Mouse (Mus musculus) thymus, postnatal 14 days (tissue): ENCODE results near the gene Bak1.
A peak's percentile ranks its signal among the peaks of the same experiment; 100 is the strongest.

Experiments
- DNase-seq: peaks from one replicate; pipeline ENCODE4 v3.0.0; 2021

The Bak1 gene

DNA sequence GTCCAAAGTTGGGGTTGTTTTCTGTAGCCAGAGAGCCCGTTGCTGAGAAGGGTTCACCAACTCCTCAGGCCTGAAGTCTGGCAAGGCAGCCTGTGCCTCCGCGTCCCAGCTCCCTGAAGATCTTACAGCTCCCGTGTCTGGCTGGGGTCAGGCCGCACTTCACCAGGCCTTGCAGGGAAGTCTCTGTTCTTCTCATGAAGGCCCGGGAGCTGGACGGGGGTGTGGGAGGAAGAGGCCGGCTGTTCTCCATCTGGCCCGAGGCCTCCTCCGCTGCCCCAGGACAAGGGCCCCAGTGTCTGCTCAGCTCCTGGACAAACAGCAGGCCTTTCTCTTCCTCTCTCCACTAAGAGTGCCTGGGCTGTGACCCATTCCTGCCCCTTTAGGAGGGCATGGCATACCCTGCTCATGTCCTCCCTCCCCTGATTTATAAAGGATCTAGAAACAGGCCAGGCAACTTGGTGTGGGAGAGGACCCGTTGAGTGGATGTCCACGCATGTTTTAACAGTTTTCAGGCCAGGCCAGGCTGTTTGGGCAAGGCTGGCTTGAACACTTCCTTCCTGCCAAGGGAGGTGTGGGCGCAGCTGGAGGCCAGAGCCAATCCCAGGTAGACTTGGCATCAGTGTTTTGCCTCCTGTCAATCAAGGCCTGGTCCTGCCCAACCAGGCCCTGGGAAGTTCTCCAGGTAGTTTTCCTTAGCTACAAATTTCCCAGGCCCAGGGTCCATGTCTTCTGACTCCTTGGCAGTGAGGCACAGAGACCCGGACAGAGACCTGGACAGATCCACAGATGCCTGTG lies 19.8 kb upstream of the Bak1 start:
- no peak for DNase-seq

DNA sequence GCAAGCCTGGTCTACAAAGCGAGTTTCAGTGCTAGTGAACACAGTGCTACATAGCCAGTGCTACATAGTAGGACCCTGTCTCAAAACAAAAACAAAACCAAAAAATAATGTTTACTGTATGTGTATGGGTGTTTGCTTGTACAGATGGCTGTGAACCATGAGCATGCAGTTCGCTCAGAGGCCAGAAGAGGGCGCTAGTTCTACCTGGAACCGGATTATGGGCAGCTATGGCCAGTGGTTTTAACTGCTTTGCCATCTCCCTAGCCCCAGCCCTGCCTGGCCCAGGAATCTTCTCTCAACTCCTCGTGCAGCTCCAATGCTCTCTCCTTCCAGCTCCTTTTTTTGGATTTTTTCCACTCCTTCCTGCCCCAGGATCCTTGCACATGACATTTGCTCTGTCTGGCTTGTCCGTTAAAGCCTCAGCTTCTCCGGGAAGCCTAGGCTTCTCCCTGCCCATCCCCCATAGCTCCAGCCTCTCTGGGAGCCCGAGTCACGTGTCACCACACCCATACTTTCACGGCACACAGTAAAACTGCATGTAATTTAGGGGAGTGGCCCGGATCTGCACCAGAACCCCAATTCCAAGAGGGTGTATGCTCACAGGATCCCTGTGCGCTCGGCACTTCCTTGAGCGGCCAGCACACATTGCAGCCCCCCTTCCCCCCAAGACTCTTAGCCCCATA lies 19.1 kb upstream of the Bak1 start:
- DNase-seq, result no peak

DNA sequence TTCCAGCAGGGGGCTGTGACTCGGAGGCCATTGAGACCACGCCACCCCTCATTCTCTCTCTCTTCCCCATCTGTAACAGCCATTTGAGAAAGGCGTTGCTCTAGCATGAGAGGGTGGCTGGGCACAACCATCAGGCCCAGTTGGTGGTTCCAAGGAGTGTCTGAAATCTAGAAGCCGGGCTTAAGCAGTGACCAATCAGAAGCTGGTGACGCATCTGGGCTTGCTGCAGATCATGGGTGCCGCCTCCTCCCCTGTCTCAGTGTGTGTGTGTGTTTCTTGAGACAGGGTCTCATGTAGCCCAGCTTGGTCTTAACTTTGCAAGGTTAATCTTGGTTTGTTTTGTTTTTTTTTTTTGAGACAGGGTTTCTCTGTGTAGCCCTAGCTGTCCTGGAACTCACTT lies 16.4 kb upstream of the Bak1 start:
- no peak for DNase-seq

DNA sequence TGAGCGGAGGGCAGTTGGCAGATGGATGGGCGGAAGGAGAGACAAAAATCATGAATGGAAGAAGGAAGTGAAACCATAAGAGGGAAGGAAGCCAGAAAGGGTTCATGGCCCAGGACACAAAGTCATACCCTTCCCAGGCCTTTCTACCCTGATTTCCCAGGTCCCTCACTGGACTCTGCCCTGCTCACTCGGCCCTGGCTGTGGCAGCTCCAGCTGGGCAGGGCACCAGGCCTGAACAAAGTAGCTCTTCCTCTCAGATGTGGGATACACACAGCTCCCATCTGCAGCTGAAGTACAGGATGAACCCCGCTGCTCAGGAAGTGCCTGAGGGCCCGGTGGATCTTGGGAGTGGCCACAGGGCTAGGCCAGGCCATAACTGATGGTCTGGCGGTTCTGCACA lies 14.0 kb upstream of the Bak1 start:
- DNase-seq, result no peak

DNA sequence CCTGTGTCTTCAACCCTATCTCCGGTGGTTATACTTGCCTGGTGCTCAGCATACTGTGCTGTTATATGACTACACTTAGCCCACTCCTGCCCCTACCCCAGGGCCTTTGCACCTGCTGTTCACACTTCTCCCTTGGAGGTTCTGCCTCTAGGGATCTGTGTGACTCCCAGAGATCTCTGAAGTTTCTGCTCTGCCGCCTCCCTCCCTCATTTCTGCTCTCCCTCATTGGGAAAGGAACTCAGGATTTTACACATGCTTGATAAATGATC lies 12.9 kb upstream of the Bak1 start:
- DNase-seq, result no peak

DNA sequence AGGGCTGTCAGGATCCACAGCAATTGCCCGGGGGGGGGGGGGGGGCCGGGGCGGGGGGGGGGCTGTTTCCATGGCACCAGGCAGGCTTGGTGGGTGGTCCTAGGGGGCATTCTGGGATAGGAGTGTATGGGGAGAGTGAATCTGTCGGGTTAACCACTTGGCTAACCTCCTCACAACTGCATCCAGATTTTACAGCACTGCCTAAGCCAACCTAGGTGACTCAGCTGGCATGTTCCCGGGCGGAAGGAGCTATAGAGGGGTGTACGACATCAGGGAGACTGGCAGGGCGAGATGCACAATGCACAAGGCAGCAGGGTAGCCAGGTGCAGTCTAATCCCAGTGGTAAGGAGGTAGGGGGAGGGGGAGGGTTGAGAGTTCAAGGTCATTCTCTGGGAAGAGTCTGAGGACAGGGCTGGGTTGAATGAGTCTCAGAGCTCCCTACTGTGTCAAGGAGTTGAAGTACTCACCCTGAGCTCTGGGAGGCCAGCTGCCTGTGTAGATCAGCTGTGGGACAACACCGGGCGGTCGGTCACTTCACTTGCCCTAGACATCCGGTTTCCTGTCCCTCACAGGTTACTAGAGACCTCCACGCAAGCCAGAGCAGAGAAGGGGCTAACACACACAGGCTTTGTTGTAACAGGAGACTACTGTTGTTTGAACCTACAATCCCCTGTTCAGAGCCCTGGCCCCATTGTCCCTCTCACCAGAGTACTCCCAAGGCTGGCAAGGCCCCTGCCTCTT lies 12.4 kb upstream of the Bak1 start:
- no peak for DNase-seq

DNA sequence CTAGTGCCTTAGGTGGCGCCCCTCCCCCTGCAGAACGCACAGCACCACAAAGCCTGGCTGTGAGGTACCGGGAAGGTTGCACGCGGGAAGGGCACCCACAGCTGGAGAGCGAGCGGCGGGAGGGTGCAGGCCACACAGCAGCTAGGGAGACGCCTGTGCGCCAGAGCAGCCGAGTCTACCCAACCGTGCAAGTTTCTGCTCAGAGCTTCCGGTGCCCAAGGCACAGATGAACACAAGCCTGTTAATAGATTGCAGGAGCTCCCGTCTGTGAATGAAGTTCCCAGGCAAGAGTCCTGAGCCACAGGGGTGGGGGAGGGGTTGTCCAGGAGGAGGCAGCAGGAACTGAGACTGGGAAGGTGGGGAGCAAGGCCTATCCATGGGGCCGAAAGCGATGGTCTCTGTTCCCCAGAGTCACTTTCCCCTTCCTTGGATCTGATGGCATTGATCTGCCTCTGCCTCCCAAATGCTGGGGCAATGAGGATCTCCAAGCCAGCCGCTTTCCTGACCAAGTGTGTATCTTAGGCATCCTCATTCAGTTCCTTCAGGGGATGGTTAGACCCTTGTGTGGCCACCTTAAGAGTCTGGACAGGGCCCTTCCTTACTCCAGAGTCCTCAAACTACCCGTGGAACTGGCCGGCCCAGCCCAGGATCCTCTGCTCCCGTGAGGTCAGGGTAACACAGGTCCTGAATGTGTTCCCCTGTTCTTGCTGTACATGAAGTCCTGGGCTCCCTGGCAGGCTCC lies 11.7 kb upstream of the Bak1 start:
- peak; percentile 64 for DNase-seq

DNA sequence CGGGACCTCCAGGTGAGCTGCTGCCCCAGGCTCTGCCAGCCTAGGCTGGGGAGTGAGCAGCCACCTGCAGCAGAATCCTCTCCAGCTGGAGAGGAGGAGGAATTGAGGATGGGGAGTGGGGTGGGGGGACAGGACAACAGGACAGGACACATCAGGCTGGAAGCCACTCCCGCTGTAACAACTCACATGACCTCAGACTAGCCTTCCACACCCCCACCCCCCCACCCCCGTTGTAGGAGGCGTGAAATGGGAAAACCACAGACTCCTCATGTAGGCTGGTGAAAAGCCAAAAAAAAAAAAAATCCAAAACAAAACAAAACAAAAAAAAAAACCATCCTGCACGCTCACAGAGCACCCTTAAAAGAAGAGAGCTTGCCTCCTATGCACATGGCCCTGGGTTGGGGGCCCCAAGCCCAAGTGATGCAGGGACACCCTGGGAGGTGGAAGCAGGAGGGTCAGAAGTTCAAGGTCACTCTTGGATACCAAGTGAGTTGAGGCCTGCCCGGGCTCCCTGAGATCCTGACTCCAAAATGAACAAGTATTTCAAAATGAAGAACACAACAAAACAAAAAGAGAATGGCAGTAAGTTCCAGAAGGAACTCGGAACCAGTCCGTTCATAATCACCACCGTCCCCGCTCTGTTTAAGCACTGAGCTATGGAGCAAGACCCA lies 10.8 kb upstream of the Bak1 start:
- no peak for DNase-seq

DNA sequence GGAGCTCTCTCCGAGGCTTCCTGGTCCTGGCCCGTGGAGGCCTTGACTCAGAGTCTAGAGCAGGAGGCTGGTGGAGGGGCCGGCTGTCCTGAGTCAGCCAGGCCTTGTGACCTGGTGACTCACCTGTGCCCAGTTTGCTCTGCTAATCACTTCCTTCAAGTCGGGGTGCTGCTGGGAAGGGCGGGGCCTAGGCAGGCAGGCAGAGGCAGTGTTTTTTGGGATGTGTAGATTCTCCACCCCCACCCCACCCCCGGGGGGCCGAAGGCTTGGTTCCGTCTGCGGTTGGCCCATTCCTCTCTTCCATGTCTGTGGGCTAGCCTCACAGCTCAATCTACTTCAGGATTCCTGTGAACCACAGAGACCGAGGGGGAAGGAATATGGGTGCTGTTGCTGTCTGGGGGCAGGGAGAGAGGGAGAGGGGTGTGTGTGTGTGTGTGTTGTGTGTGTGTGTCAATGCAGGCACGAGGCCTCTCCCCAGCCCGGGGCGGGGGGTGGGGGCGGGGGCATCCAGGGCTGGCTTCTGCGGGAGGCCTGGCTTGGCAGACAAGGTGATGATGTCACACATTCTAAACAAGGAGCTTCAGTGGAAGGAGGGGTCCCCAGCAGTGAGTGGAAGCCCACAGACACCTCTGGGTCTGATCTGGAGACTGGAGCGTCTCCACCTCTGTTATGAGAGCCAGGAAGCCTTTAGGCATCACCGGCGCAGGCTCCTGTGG lies 9.7 kb upstream of the Bak1 start:
- DNase-seq, result no peak

DNA sequence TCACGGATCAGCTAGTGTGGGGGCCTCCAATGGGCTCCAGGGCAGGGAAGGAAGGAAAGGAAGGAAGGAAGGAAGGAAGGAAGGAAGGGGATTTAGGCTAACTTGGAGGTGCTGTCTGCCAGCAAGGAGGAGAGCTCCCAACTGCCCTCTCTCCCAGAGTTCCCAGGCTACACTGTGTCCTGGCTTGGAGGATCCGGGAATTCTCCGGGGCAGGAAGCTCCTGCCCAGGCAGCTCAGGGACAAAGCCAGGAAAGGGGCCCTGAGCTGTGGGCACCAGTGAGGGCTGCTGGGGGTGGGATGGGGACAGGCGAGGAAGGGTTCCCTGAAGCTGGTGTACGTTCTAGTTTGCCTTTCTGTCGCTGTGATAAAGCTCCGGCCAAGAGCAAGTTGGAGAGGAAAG lies 7.7 kb upstream of the Bak1 start:
- DNase-seq, result no peak

DNA sequence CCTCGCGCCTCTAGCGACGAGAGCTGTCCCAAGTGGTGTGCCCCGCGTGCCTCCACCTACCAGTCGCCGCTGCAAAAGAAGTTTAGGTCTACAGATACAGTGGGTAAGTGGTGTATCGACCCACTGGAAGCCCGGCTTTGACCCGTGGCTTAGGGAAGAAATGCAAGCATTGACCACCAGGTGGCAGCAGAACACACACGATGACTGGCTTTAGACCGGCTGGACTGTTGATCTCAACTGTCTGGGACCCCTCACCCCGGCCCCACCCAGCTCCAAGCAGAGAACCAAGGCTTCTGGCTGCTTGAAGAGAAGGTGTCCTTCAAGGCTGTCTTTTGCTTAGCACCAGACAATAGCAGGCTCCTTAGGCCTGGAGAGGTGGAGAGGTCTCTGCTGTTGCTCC lies 4.1 kb upstream of the Bak1 start:
- peak; percentile 78 for DNase-seq

DNA sequence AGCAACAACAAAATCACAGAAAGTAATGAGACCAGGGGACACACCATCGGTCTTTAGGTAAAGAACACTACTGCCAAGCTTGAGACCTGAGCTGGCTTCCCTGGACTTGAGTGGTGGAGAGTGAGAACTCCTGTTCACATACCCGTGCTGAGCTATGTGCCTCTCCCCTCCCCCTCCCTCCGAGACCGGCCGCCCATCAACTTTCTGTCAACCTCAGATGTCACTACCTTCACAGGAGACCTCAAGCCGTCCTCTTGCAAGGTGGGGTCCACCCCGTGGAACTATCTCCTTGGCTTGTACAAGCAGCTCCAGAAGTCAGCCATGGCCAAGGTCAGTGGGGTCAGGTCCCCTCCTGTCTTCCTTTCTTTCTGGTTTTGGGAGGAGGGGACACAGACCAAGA lies 3.5 kb upstream of the Bak1 start:
- DNase-seq, result no peak

DNA sequence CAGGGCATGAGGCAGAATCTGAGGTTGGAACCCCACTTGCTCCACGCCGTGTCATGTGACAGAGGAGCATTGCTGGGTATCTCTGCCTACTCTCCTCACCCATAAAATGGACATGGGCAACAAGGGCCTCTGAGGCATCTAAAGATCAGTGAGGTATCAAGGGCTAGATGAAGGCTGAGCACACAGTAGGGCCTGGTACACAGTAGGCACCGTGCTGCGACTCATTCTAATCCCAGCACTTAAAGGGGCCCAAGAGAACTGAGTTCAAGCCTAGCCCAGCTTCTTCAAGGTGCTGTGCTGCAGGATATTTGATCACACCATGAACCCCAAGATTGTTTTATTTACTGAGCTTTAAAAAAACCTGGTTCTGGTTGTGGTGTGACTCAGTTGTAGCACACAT lies 2.1 kb upstream of the Bak1 start:
- DNase-seq, result no peak

DNA sequence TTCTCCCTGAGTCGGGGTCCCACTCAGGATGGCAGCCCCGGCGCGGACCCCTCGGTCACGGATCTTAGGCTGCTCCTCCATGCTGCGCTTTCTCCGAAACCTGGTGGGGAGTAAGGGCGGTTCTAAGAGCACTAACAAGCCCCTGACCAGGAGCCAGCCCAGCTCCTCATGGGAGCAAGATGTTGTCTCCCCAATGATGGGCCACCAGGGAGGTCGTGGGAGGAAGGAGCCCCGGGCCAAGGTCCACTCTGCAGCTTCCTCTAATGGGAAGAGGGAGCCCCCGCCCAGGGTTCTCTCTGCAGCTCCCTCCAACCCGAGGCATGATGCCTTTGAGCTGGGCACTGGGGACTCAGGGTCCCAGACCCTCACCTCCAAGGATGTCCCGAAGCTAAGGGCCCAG lies 622 bp upstream of the Bak1 start:
- DNase-seq, result no peak

DNA sequence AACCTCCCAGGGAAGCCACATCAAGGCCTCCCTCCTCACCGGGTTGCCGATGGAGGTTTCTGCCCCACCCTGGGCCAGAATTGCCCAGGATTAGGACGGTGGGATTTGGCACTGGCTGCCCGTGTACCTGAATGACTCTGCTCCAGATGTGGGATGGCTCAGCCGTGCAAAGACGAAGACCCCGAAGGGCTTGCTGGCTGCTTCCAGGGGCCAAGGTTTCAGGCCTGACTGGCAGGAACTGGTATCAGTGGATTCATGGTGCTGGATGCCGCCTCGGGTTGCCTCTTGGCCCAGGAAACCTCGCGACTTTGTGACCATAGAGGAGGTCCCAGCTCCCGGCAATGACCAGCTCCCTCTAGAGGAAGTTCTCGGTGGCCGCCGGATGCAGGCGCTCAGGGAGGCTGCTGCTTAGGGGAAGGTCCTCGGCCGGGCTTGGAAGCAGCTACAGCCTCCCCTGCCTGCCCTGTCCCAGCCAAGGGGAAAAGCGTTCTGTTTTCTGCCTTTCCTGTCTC lies 469 bp downstream of the Bak1 start:
- peak; percentile 92 for DNase-seq

DNA sequence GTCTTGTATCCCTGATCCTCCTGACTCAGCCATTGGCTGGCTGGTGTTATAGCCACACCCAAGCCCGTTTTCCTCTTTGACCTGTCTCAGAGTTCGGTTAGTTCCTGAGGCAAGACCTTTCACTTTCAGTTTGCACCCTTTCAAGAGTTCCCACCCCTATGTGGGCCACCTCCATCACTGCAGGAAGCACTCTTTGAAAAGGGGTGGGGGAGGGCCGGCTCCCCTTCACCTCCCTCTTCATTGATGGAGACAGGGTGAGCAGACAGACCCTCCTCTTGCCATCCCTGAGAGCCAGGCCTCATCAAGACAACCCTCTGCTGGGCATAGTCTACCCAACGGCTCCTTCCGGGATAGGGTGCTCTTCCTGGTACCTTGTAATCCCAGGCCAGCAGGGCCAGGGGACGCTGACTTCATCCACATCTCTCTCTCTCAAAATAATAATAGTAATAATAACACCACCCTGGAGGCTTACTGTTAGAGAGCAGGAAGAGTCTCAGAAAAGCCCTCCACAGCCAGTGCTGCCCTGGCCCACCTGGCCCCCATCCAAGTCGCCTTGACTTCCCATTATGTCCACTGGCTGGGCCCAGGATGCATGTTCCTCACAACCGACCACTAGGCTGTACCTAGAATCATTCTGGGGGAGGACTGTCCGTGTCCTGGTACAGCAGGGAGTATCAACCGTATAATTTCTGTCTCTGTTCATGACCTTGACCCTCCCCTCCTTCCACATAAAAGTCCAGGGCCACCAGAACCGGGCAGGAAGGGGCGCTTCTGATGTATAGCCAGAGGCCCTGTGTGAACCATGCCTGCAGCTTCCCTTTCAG lies 1.1 kb downstream of the Bak1 start:
- peak; percentile 75 for DNase-seq

DNA sequence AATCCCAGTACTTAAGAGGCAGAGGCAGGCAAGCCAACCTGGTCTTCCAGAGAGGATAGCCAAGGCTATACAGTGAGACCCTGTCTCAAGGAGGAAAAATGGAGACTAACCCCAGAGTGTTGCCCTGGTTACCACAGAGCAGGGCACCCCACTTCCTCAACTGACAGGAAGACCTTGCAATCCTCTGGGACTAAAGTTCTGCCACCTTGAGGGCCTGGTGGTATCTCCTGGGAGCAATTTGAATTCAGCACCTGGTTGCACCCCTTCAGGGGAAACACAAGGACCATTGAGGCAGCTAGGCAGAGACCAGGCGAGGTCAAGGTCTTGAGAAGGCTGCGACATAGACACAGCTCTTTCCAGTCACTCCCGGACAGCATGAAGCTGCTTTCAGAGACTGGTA lies 2.9 kb downstream of the Bak1 start:
- DNase-seq, result no peak

DNA sequence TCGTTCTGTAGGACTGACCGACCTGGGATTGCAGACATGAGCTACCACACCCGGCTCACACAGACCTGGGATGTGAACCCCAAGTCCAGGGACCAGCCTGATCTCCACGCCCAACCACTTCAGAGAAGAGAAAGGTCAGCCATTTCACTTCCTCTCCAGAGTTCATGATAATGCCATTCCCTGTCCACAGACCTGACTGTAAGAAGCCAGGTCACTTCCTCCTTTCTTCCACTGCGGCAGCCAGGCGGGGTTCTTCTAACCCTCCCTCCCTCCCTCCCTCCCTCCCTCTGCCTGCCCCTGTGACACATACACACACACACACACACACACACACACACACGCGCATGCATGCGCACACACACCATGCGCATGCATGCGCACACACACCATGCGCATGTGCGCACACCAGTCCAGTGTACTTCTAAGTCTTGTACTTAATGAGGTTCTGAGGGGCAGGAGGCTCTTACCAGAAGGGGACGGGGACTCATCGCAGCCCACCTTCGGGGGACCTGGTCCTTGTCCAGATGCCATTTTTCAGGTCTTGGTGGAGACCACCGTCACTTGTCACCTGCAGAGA lies 3.4 kb downstream of the Bak1 start:
- DNase-seq, result no peak

DNA sequence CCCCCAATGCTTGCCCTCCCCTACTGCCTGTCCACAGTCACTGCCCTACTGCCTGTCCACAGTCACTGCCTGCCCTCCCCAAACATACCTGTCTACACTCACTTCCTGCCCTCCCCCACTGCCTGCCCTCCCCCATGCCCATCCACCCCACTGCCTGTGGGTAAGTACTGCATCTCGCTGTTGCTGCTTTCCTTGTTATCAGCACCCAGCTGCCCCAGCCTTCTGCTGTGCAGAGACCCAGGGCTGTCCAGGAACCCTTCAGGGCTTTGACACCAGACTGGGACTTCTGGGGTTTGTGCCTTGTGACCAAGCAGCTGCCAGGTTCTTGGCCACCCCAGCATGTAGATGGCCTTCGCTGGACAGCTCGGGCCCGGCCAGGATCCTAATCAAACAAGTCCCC lies 5.5 kb downstream of the Bak1 start:
- DNase-seq, result no peak

DNA sequence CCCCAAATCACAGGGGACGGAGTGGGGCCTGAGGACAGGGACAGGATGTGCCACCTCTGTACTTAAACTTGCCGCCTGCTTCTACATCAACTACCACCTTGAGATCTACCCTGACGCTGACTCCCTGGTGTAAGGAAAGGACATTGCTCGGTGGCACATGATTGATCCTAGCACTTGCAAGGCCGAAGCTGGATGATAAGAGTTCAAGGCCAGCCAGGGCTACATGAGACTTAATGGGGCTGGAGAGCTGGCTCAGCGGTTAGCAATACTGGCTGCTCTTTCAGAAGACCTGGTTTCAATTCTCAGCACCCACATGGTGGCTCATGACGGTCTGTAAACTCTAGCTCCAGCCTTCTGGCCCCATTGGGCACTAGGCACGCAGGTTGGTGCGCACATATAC lies 7.1 kb downstream of the Bak1 start:
- DNase-seq, result no peak

DNA sequence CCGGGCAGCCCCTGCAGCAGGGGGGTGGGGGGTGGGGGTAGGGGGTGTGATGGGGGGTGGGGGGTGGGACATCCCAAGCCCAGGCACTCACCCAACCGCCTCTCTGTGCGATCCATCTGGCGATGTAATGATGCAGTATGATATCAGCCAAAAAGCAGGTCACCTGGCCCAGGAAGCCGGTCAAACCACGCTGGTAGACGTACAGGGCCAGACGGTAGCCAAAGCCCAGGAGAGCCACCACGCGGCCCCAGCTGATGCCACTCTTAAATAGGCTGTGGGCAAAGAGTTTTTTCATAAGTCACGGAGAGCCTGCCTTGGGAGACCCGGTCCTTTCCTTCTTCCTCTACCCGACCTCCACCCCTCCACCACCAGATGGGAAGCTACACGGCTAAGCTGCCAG lies 7.7 kb downstream of the Bak1 start:
- DNase-seq, result no peak
